Mouse (Mus musculus) lung, postnatal 0 days (tissue): Measurements from ENCODE around the gene Mgll.

ENCODE experiments used
- CTCF ChIP-seq: IDR thresholded peaks from 2 replicates; pipeline ENCODE4 v1.5.1; 2016; ENCODE audit warnings: antibody characterized with exemption, mild to moderate bottlenecking
- EP300 ChIP-seq: IDR thresholded peaks from 2 replicates; pipeline ENCODE4 v1.6.1; 2016; ENCODE audit warnings: antibody characterized with exemption, mild to moderate bottlenecking, control low read depth

- TF ChIP-seq CTCF (no peak), EP300 (no peak)
Observed at GRCm38 (mm10) chr6:88824183-88824582, 100.0 kb downstream of the Mgll start.
